Mouse (Mus musculus) hindbrain, embryonic 16.5 days (tissue): Measurements from ENCODE around the gene Lcmt1. TPM values are rescaled to one million over a fixed set of nuclear protein-coding genes. Genes with fewer than 3 reads are reported as not detected.

Source experiments
- ATAC-seq: fragments of 200-750 bp; cut with Nextera tagmentation; 2 replicates; pipeline ENCODE4 v1.8.0; 2017; ENCODE audit warnings: moderate TSS enrichment, moderate library complexity
- H3K27ac ChIP-seq: fragments of 300-500 bp; sonication (generic); 2 replicates; pipeline ENCODE4 v1.5.1; 2014; ENCODE audit warnings: low read depth, mild to moderate bottlenecking, control low read depth, low read length, moderate library complexity
- H3K27me3 ChIP-seq: fragments of 300-500 bp; sonication (generic); replicated peaks from 2 replicates; pipeline ENCODE4 v1.6.1; 2014; ENCODE audit warnings: low read length; ENCODE audit not compliant: control insufficient read depth, insufficient read depth
- H3K36me3 ChIP-seq: fragments of 300-500 bp; sonication (generic); 2 replicates; pipeline ENCODE4 v1.6.1; 2014; ENCODE audit warnings: mild to moderate bottlenecking, low read length, moderate library complexity, mixed read lengths; ENCODE audit not compliant: control insufficient read depth, insufficient read depth
- H3K4me1 ChIP-seq: fragments of 300-500 bp; sonication (generic); 2 replicates; pipeline ENCODE4 v1.6.1; 2014; ENCODE audit warnings: low read depth, low read length; ENCODE audit not compliant: control insufficient read depth, insufficient read depth
- H3K4me2 ChIP-seq: fragments of 300-500 bp; sonication (generic); 2 replicates; pipeline ENCODE4 v1.6.1; 2014; ENCODE audit warnings: mild to moderate bottlenecking, low read length, control low read depth, moderate library complexity
- H3K4me3 ChIP-seq: fragments of 300-500 bp; sonication (generic); 2 replicates; pipeline ENCODE4 v1.5.1; 2014; ENCODE audit warnings: mild to moderate bottlenecking, low read length, control low read depth, moderate library complexity
- H3K9ac ChIP-seq: fragments of 300-500 bp; sonication (generic); 2 replicates; pipeline ENCODE4 v1.6.1; 2014; ENCODE audit warnings: low read depth, mild to moderate bottlenecking, control low read depth, low read length, moderate library complexity
- H3K9me3 ChIP-seq: fragments of 300-500 bp; sonication (generic); 2 replicates; pipeline ENCODE4 v1.6.1; 2014; ENCODE audit warnings: mild to moderate bottlenecking, low read length, moderate library complexity; ENCODE audit not compliant: control insufficient read depth
- WGBS: fragments of 180-500 bp; shearing (Covaris S2); extraction: QIAGEN DNeasy Blood & Tissue Kit; methylation state at CpG from one replicate; pipeline ENCODE4 v1.1.7; 2014; 5-methylcytosine and 5-hydroxymethylcytosine counted together
- polyA plus RNA-seq: library from polyadenylated mRNA; unstranded; fragments of >200 nt; fragmentation: Nextera tagmentation; extraction: Ambion mirVana; gene quantifications from 2 replicates; pipeline ENCODE4 v1.2.1, GENCODE M21; 2015

The Lcmt1 gene
- polyA plus RNA-seq, 1 experiment from 2014 or later = 112 TPM

- Histone ChIP-seq H3K27ac (no peak overlapping the region), H3K4me1 (no peaks in the 10 kb centered on the region; the same call in 1 of the 2 replicates), H3K27me3 (no peaks in the 10 kb centered on the region), H3K9me3 (no peaks in the 10 kb centered on the region), H3K4me2 (no peak overlapping the region), H3K4me3 (no peak overlapping the region), H3K36me3 (no peaks in the 10 kb centered on the region), H3K9ac (no peak overlapping the region)
- no peak for ATAC-seq
- 57% methylated on average over 8 of the region's 8 CpGs for WGBS
These were observed 31.2 kb upstream of the Lcmt1 start for GRCm38 (mm10) chr7:123338351-123338750.

- no peak overlapping the region for H3K4me3 ChIP-seq
- no peaks in the 10 kb centered on the region for H3K9me3 ChIP-seq
- no peaks in the 10 kb centered on the region; the same call in 1 of the 2 replicates for H3K4me1 ChIP-seq
- no peak overlapping the region for H3K9ac ChIP-seq
- no peak for ATAC-seq
- H3K27ac ChIP-seq = no peak overlapping the region
- no peaks in the 10 kb centered on the region for H3K36me3 ChIP-seq
- 63% methylated on average over 5 of the region's 5 CpGs for WGBS
- H3K4me2 ChIP-seq = no peak overlapping the region
- H3K27me3 ChIP-seq = no peaks in the 10 kb centered on the region
These were observed 27.7 kb upstream of the Lcmt1 start for GRCm38 (mm10) chr7:123341896-123342295.

GRCm38 (mm10) chr7:123344079-123344780 lies 25.4 kb upstream of the Lcmt1 start:
- ATAC-seq = no peak
- Histone ChIP-seq H3K4me3 (no peak overlapping the region), H3K9me3 (no peaks in the 10 kb centered on the region), H3K27me3 (no peaks in the 10 kb centered on the region), H3K4me2 (no peak overlapping the region), H3K4me1 (no peaks in the 10 kb centered on the region), H3K36me3 (no peaks in the 10 kb centered on the region), H3K27ac (no peak overlapping the region), H3K9ac (no peak overlapping the region)
- 93% methylated on average over 5 of the region's 5 CpGs for WGBS

- H3K4me1 ChIP-seq = no peaks in the 10 kb centered on the region
- 90% methylated on average over 3 of the region's 3 CpGs for WGBS
- H3K4me3 ChIP-seq = no peak overlapping the region
- H3K9me3 ChIP-seq = no peaks in the 10 kb centered on the region
- H3K27ac ChIP-seq = no peak overlapping the region
- H3K27me3 ChIP-seq = no peaks in the 10 kb centered on the region
- no peaks in the 10 kb centered on the region for H3K36me3 ChIP-seq
- no peak overlapping the region for H3K4me2 ChIP-seq
- no peak for ATAC-seq
- H3K9ac ChIP-seq = no peak overlapping the region
These were observed 24.5 kb upstream of the Lcmt1 start for GRCm38 (mm10) chr7:123345041-123345544.

GRCm38 (mm10) chr7:123346631-123347290 lies 22.8 kb upstream of the Lcmt1 start:
- no peak for ATAC-seq
- Histone ChIP-seq H3K27me3 (no peaks in the 10 kb centered on the region), H3K9me3 (no peaks in the 10 kb centered on the region), H3K27ac (no peak overlapping the region), H3K9ac (no peak overlapping the region), H3K4me1 (no peaks in the 10 kb centered on the region), H3K36me3 (no peaks in the 10 kb centered on the region), H3K4me2 (no peak overlapping the region), H3K4me3 (no peak overlapping the region)
- WGBS = 82% methylated on average over 7 of the region's 7 CpGs

- no peak for ATAC-seq
- Histone ChIP-seq H3K27me3 (no peaks in the 10 kb centered on the region), H3K9me3 (no peaks in the 10 kb centered on the region), H3K4me1 (no peaks in the 10 kb centered on the region), H3K27ac (no peak overlapping the region), H3K4me2 (no peak overlapping the region), H3K9ac (no peak overlapping the region), H3K4me3 (no peak overlapping the region), H3K36me3 (no peaks in the 10 kb centered on the region)
- WGBS = 76% methylated on average over 11 of the region's 11 CpGs
These were observed 19.8 kb upstream of the Lcmt1 start for GRCm38 (mm10) chr7:123349813-123350212.

GRCm38 (mm10) chr7:123350243-123350642 lies 19.3 kb upstream of the Lcmt1 start:
- Histone ChIP-seq H3K27me3 (no peaks in the 10 kb centered on the region), H3K9me3 (no peaks in the 10 kb centered on the region), H3K36me3 (no peaks in the 10 kb centered on the region), H3K9ac (no peak overlapping the region), H3K4me2 (no peak overlapping the region), H3K27ac (no peak overlapping the region), H3K4me3 (no peak overlapping the region), H3K4me1 (no peaks in the 10 kb centered on the region)
- 73% methylated on average over 2 of the region's 2 CpGs for WGBS
- no peak for ATAC-seq

GRCm38 (mm10) chr7:123353081-123353480 lies 16.5 kb upstream of the Lcmt1 start:
- H3K9ac ChIP-seq = no peak overlapping the region

GRCm38 (mm10) chr7:123353879-123354278 lies 15.7 kb upstream of the Lcmt1 start:
- no peaks in the 10 kb centered on the region for H3K4me1 ChIP-seq
- no peaks in the 10 kb centered on the region for H3K9me3 ChIP-seq
- no peak for ATAC-seq
- H3K27me3 ChIP-seq = no peaks in the 10 kb centered on the region
- H3K36me3 ChIP-seq = no peaks in the 10 kb centered on the region
- H3K9ac ChIP-seq = no peak overlapping the region
- H3K27ac ChIP-seq = no peak overlapping the region
- H3K4me2 ChIP-seq = no peak overlapping the region
- WGBS = 84% methylated on average over 5 of the region's 5 CpGs
- no peak overlapping the region for H3K4me3 ChIP-seq

More at GRCm38 (mm10) chr7:123353081-123353480, 16.5 kb upstream of the Lcmt1 start:
- Histone ChIP-seq H3K4me1 (no peaks in the 10 kb centered on the region), H3K9me3 (no peaks in the 10 kb centered on the region), H3K36me3 (no peaks in the 10 kb centered on the region), H3K27ac (no peak overlapping the region), H3K27me3 (no peaks in the 10 kb centered on the region), H3K4me2 (no peak overlapping the region), H3K4me3 (no peak overlapping the region)
- no peak for ATAC-seq
- 94% methylated on average over 4 of the region's 4 CpGs for WGBS
